ENCODE assay signal across 12 mouse cellular contexts in genomic region chr11:99369229-99369628, GRCm38 (mm10). TPM values are rescaled to one million over a fixed set of nuclear protein-coding genes. Genes with fewer than 3 reads are reported as not detected.
A peak's percentile ranks its signal among the peaks of the same experiment; 100 is the strongest.
DNase-seq lines count a peak whose midpoint lies in the region; ATAC-seq and TF ChIP-seq lines count a peak whose summit lies in the region.
"Had no signal": no experiment of that assay in that cellular context is flagged by ENCODE, and none has a peak within 500 bp of the region (broad histone marks: within the 10 kb centered on the region; RNA-seq: fewer than 3 reads in every experiment).

No protein-coding gene starts in this region.

- no peaks in the 10 kb centered on the region for H3K27me3 ChIP-seq in forebrain, embryonic 11.5 days (ENCODE audit: control insufficient read depth, insufficient read depth, low read length)
- H3K27me3 ChIP-seq in forebrain, embryonic 15.5 days: no peaks in the 10 kb centered on the region
- 0 out of 2 replicates have a peak, but pooled peaks cover 3% of the 10 kb centered on the region for H3K27me3 ChIP-seq in liver, adult 2 months (ENCODE audit: control insufficient read depth, insufficient read depth, low read length)
- no peaks in the 10 kb centered on the region for H3K27me3 ChIP-seq in liver, embryonic 11.5 days (replicated peaks; ENCODE audit: control insufficient read depth, insufficient read depth, low read length)

- no peak overlapping the region for H3K9ac ChIP-seq in forebrain, embryonic 11.5 days (ENCODE audit: low read length)
- no peak overlapping the region for H3K9ac ChIP-seq in forebrain, embryonic 15.5 days (replicated peaks)
- H3K9ac ChIP-seq in liver, adult 2 months (ENCODE audit: low read depth, low read length): no peak overlapping the region
- no peak overlapping the region for H3K9ac ChIP-seq in liver, embryonic 11.5 days (ENCODE audit: low read depth, low read length)
- H3K9ac ChIP-seq: forebrain, embryonic 12.5 days; limb, embryonic 12.5 days had no signal

- ATAC-seq in forebrain, embryonic 11.5 days (replicated peaks; ENCODE audit: low FRiP score): no peak
- ATAC-seq in forebrain, embryonic 15.5 days (replicated peaks): no peak
- ATAC-seq in liver, embryonic 11.5 days (replicated peaks; ENCODE audit: low FRiP score): no peak

- no peaks in the 10 kb centered on the region for H3K36me3 ChIP-seq in forebrain, embryonic 11.5 days (ENCODE audit: control insufficient read depth, insufficient read depth, low read length)
- H3K36me3 ChIP-seq in forebrain, embryonic 15.5 days: no peaks in the 10 kb centered on the region
- no peaks in the 10 kb centered on the region for H3K36me3 ChIP-seq in liver, adult 2 months (ENCODE audit: control insufficient read depth, insufficient read depth, low read length)
- no peaks in the 10 kb centered on the region for H3K36me3 ChIP-seq in liver, embryonic 11.5 days (ENCODE audit: control insufficient read depth, insufficient read depth, low read length)
- H3K36me3 ChIP-seq: forebrain, embryonic 12.5 days; limb, embryonic 12.5 days had no signal

- DNase-seq in forebrain, embryonic 11.5 days (ENCODE audit: low spot score): peak; percentile 54
- DNase-seq in liver, adult 2 months (ENCODE audit: extremely low read depth, low read depth, low spot score): peak; percentile 7
- no peak for DNase-seq in liver, embryonic 11.5 days (ENCODE audit: low spot score)
- peak; percentile 78 for DNase-seq in ES-CJ7 (ENCODE audit: low read depth, low spot score)
- DNase-seq in kidney, postnatal 36 days: peak; percentile 13 to 56
- DNase-seq in right cerebral cortex, postnatal 14 days: no peak
- no peak for DNase-seq in heart, adult 18-20 months

- no peaks in the 10 kb centered on the region for H3K79me2 ChIP-seq in liver, adult 2 months (ENCODE audit: control insufficient read depth, insufficient read depth, low read length)

- TF ChIP-seq POLR2A in liver, adult 2 months (IDR thresholded peaks at IDR 0.05; ENCODE audit: extremely low read depth, insufficient read depth, low read length): no peak

- H3K4me2 ChIP-seq in forebrain, embryonic 11.5 days (ENCODE audit: low read depth, low read length, severe bottlenecking): no peak overlapping the region
- H3K4me2 ChIP-seq in forebrain, embryonic 15.5 days (replicated peaks): no peak overlapping the region
- H3K4me2 ChIP-seq in liver, embryonic 11.5 days: no peak overlapping the region
- H3K4me2 ChIP-seq: forebrain, embryonic 12.5 days; limb, embryonic 12.5 days had no signal

- no peaks in the 10 kb centered on the region for H3K4me1 ChIP-seq in forebrain, embryonic 11.5 days (replicated peaks; ENCODE audit: control insufficient read depth, insufficient read depth, low read length)
- H3K4me1 ChIP-seq in forebrain, embryonic 15.5 days: no peaks in the 10 kb centered on the region
- H3K4me1 ChIP-seq in liver, adult 2 months (ENCODE audit: control insufficient read depth, insufficient read depth, low read length): no peaks in the 10 kb centered on the region
- no peaks in the 10 kb centered on the region for H3K4me1 ChIP-seq in liver, embryonic 11.5 days (replicated peaks; ENCODE audit: control insufficient read depth, insufficient read depth, low read length)
- H3K4me1 ChIP-seq: limb, embryonic 12.5 days had no signal

- no peak overlapping the region for H3K4me3 ChIP-seq in forebrain, embryonic 11.5 days (ENCODE audit: low read depth, low read length)
- H3K4me3 ChIP-seq in forebrain, embryonic 15.5 days: no peak overlapping the region
- H3K4me3 ChIP-seq in liver, adult 2 months (ENCODE audit: insufficient read depth, low read depth, low read length): no peak overlapping the region
- no peak overlapping the region for H3K4me3 ChIP-seq in liver, embryonic 11.5 days (ENCODE audit: low read depth, low read length)
- H3K4me3 ChIP-seq: forebrain, embryonic 12.5 days; limb, embryonic 12.5 days had no signal

- no peaks in the 10 kb centered on the region for H3K9me3 ChIP-seq in forebrain, embryonic 11.5 days (ENCODE audit: control insufficient read depth, low read length)
- H3K9me3 ChIP-seq in forebrain, embryonic 15.5 days: no peaks in the 10 kb centered on the region
- no peaks in the 10 kb centered on the region for H3K9me3 ChIP-seq in liver, embryonic 11.5 days (ENCODE audit: control insufficient read depth, low read length)
- H3K9me3 ChIP-seq: forebrain, embryonic 12.5 days; limb, embryonic 12.5 days had no signal

- no peak overlapping the region for H3K27ac ChIP-seq in forebrain, embryonic 11.5 days (ENCODE audit: low read depth, low read length)
- no peak overlapping the region for H3K27ac ChIP-seq in forebrain, embryonic 15.5 days (replicated peaks)
- no peak overlapping the region for H3K27ac ChIP-seq in liver, adult 2 months (replicated peaks; ENCODE audit: insufficient read depth, low read depth, low read length)
- H3K27ac ChIP-seq in liver, embryonic 11.5 days (ENCODE audit: low read depth, low read length): no peak overlapping the region
- H3K27ac ChIP-seq: forebrain, embryonic 12.5 days; limb, embryonic 12.5 days had no signal

- TF ChIP-seq CTCF in liver, adult 2 months (IDR thresholded peaks at IDR 0.05; ENCODE audit: low read depth, low read length): peak; percentile 47; the same call in 1 of the 2 replicates

- WGBS in forebrain, embryonic 11.5 days: 30% methylated on average over 3 of the region's 3 CpGs
- WGBS in forebrain, embryonic 15.5 days: 5% methylated on average over 3 of the region's 3 CpGs
- WGBS in liver, adult 2 months: 28% methylated on average over 3 of the region's 3 CpGs
- WGBS in liver, embryonic 11.5 days: 8% methylated on average over 3 of the region's 3 CpGs

RNA-seq across cellular contexts. Expression of gene Krt28, which starts 5.5 kb away (rescaled TPM):
- polyA plus RNA-seq in forebrain, embryonic 11.5 days (2014; fragmentation: Nextera tagmentation; extraction: Ambion mirVana): 0.32 and 0.45 TPM in 2 replicates
- polyA plus RNA-seq in forebrain, embryonic 15.5 days (2015; fragmentation: Nextera tagmentation; extraction: Ambion mirVana): 0.14 and 0.33 TPM in 2 replicates
- not detected in 2 replicates for total RNA-seq in liver, adult 2 months (2014; rRNA removed)
- polyA plus RNA-seq in liver, adult 2 months (2012; rRNA removed): not detected in 2 replicates
- 0.32 TPM in 1 of 2 replicates, not detected in the other for polyA plus RNA-seq in liver, embryonic 11.5 days (2014; fragmentation: Nextera tagmentation; extraction: Ambion mirVana)
- not detected for total RNA-seq in heart, adult 18-20 months (2021)
- total RNA-seq: hematopoietic stem cell, adult 5-6 weeks had no signal
- polyA plus RNA-seq: limb, embryonic 12.5 days had no signal

RNA-seq across cellular contexts. Expression of gene Krt27, which starts 18.3 kb away (rescaled TPM):
- polyA plus RNA-seq in forebrain, embryonic 11.5 days (2014; fragmentation: Nextera tagmentation; extraction: Ambion mirVana): not detected in 2 replicates
- not detected in 2 replicates for polyA plus RNA-seq in forebrain, embryonic 15.5 days (2015; fragmentation: Nextera tagmentation; extraction: Ambion mirVana)
- not detected in 2 replicates for total RNA-seq in liver, adult 2 months (2014; rRNA removed)
- not detected in 2 replicates for polyA plus RNA-seq in liver, adult 2 months (2012; rRNA removed)
- not detected in 2 replicates for polyA plus RNA-seq in liver, embryonic 11.5 days (2014; fragmentation: Nextera tagmentation; extraction: Ambion mirVana)
- total RNA-seq in heart, adult 18-20 months (2021): not detected
- total RNA-seq: hematopoietic stem cell, adult 5-6 weeks had no signal
- polyA plus RNA-seq: forebrain, embryonic 12.5 days; limb, embryonic 12.5 days; neural tube, embryonic 14.5 days had no signal

RNA-seq across cellular contexts. Expression of gene Krt10, which starts 19.9 kb away (rescaled TPM):
- 26.8 and 28.3 TPM in 2 replicates for polyA plus RNA-seq in forebrain, embryonic 11.5 days (2014; fragmentation: Nextera tagmentation; extraction: Ambion mirVana)
- 31.6 and 36.1 TPM in 2 replicates for polyA plus RNA-seq in forebrain, embryonic 15.5 days (2015; fragmentation: Nextera tagmentation; extraction: Ambion mirVana)
- 0.37 and 0.87 TPM in 2 replicates for total RNA-seq in liver, adult 2 months (2014; rRNA removed)
- 0.29 and 0.76 TPM in 2 replicates for polyA plus RNA-seq in liver, adult 2 months (2012; rRNA removed)
- polyA plus RNA-seq in liver, embryonic 11.5 days (2014; fragmentation: Nextera tagmentation; extraction: Ambion mirVana): 10.0 and 13.1 TPM in 2 replicates
- total RNA-seq in heart, adult 18-20 months (2021): 1 to 10 TPM; 4.1 to 5.1 TPM
- total RNA-seq: hematopoietic stem cell, adult 5-6 weeks had no signal

RNA-seq across cellular contexts. Expression of gene Krt26, which starts 31.5 kb away (rescaled TPM):
- not detected in 2 replicates for polyA plus RNA-seq in forebrain, embryonic 11.5 days (2014; fragmentation: Nextera tagmentation; extraction: Ambion mirVana)
- not detected in 2 replicates for polyA plus RNA-seq in forebrain, embryonic 15.5 days (2015; fragmentation: Nextera tagmentation; extraction: Ambion mirVana)
- not detected in 2 replicates for total RNA-seq in liver, adult 2 months (2014; rRNA removed)
- not detected in 2 replicates for polyA plus RNA-seq in liver, adult 2 months (2012; rRNA removed)
- not detected in 2 replicates for polyA plus RNA-seq in liver, embryonic 11.5 days (2014; fragmentation: Nextera tagmentation; extraction: Ambion mirVana)
- not detected for total RNA-seq in heart, adult 18-20 months (2021)
- total RNA-seq: hematopoietic stem cell, adult 5-6 weeks had no signal
- polyA plus RNA-seq: forebrain, embryonic 12.5 days; limb, embryonic 12.5 days had no signal

RNA-seq across cellular contexts. Expression of gene Krt25, which starts 46.5 kb away (rescaled TPM):
- not detected in 2 replicates for polyA plus RNA-seq in forebrain, embryonic 11.5 days (2014; fragmentation: Nextera tagmentation; extraction: Ambion mirVana)
- polyA plus RNA-seq in forebrain, embryonic 15.5 days (2015; fragmentation: Nextera tagmentation; extraction: Ambion mirVana): 0.08 and 0.09 TPM in 2 replicates
- total RNA-seq in liver, adult 2 months (2014; rRNA removed): not detected in 2 replicates
- not detected in 2 replicates for polyA plus RNA-seq in liver, adult 2 months (2012; rRNA removed)
- polyA plus RNA-seq in liver, embryonic 11.5 days (2014; fragmentation: Nextera tagmentation; extraction: Ambion mirVana): not detected in 2 replicates
- total RNA-seq in heart, adult 18-20 months (2021): not detected
- total RNA-seq: hematopoietic stem cell, adult 5-6 weeks had no signal
- polyA plus RNA-seq: limb, embryonic 12.5 days had no signal

Comparison
In these comparisons a context has a peak if more than half of its experiments do, and no peak if none do; other contexts are left out.
1. DNase-seq: peak in forebrain, embryonic 11.5 days (single experiment), liver, adult 2 months (single experiment), ES-CJ7 (single experiment) and kidney, postnatal 36 days (2 of 2); none in liver, embryonic 11.5 days (single experiment), right cerebral cortex, postnatal 14 days (single experiment) and heart, adult 18-20 months (0 of 2).